Mouse (Mus musculus) liver, embryonic 14.5 days (tissue): Measurements from ENCODE around the gene Nkapd1.

Experiments used
- CTCF ChIP-seq: IDR thresholded peaks from 2 replicates; pipeline ENCODE4 v1.5.1; 2016; ENCODE audit warnings: antibody characterized with exemption, low read depth, control low read depth
- EP300 ChIP-seq: IDR thresholded peaks from 2 replicates; pipeline ENCODE4 v1.6.1; 2016; ENCODE audit warnings: antibody characterized with exemption, low read depth

DNA sequence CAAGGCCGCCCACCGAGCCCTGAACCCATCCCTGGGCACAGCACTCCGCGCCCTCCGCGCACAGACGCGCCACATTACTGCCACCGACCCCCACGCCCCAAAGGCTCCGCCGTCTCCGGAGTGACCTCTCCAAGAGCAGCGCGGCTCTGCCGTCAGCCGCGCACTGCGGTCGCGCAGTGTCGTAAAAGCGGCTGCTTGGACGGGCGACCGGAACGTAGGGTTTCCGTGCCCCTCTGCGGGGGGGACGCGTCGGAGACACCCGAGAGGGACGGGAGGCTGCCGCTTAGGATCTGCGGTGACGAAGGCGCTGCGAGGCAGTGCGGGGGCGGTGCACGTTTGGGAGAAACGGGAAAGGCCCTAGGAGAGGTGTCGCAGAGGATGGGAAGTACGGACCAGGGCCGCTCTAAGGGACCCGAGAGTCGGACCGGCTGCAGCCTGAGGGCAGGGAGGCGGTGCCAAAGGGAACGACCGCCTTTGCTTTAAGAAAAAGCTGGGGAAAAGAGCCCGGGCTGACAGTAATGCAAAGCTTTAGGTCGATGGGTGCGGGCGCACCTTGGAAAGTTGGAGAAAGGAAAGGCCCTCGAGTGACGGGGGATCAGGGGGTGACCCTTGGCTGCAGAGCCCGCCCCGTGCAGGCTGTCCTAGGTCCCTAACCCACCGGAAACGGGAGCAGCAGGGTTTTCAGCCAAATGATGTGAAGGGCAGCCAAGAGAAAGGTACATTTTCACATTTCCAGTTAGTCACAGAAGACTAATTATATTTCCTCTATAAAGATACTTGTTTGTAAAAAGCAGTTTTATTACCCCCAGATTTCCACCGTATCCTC lies 42.3 kb upstream of the Nkapd1 start, which contains the start of gene Dlat:
- TF ChIP-seq CTCF (no peak), EP300 (no peak)
